Mouse (Mus musculus) urinary bladder, adult 18-20 months (tissue): ENCODE measurements around the gene Sag.
A peak's percentile ranks its signal among the peaks of the same experiment; 100 is the strongest.
"Not testable (repeated sequence)": the region's sequence is repeated elsewhere in the genome, so short reads cannot be mapped to it uniquely, and the experiment has no call there.

Source experiments
- DNase-seq, 2 experiments: peaks; one replicate each; pipeline ENCODE4 v3.0.0; 2022; ENCODE audit warnings: low spot score in 2 of 2, mixed read lengths in 2 of 2

Gene Sag

DNA sequence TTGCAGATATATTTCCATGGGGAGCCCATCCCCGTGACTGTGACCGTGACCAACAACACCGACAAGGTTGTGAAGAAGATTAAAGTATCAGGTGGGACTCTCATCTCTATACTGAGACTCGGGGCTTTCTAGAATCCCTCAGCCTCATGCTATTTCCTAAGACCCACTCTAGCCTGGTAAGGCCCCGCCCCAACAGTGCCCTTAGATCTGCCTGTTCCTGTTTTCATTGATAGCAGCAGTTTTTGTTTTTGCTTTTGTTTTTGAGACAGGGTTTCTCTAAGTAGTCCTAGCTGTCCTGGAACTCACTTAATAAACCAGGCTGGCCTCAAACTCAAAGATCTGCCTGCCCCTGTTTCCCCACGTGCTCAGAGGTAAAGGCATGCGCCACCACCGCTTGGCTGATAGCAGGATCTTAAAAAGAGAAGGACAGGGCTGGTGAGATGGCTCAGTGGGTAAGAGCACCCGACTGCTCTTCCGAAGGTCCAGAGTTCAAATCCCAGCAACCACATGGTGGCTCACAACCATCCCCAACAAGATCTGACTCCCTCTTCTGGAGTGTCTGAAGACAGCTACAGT lies 21.0 kb downstream of the Sag start:
- no peak for DNase-seq

GRCm38 (mm10) chr1:87825281-87825680 lies 21.8 kb downstream of the Sag start:
- DNase-seq: no peak

- no peak for DNase-seq
These were observed 22.5 kb downstream of the Sag start for GRCm38 (mm10) chr1:87825991-87826390.

GRCm38 (mm10) chr1:87826474-87826873 lies 23.0 kb downstream of the Sag start:
- DNase-seq: no peak

DNA sequence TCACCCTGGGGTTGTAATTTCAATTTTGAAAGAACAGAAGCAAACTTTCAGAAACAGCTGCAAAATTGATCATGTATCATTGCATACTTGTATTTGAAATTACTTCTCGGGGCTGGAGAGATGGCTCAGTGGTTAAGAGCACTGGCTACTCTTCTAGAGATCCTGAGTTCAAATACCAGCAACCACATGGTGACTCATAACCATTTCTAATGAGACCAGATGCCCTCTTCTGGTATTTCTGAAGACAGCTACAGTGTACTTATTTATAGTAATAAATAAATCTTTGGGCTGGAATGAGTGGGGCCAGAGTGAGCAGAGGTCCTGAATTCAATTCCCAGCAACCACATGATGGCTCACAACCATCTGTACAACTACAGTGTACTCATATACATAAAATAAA lies 24.0 kb downstream of the Sag start:
- not testable (repeated sequence) for DNase-seq

DNA sequence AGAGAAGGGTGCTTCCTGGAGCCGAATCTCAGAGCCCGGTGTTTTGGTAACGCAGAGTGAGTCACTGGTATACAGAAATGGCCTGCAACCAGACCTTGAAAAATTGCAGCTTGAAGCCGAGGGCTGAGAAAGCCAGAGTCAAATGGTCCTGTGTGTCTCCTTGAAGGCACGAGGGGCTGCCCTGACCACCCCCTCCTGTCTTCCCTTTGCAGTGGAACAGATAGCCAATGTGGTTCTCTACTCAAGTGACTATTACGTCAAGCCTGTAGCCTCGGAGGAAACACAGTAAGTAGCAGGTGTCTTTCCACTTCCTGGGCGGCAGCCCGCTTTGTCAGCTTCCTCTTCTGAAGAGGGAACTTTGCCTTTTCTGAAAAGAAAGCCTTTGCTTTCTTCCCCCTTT lies 24.7 kb downstream of the Sag start:
- no peak for DNase-seq

DNA sequence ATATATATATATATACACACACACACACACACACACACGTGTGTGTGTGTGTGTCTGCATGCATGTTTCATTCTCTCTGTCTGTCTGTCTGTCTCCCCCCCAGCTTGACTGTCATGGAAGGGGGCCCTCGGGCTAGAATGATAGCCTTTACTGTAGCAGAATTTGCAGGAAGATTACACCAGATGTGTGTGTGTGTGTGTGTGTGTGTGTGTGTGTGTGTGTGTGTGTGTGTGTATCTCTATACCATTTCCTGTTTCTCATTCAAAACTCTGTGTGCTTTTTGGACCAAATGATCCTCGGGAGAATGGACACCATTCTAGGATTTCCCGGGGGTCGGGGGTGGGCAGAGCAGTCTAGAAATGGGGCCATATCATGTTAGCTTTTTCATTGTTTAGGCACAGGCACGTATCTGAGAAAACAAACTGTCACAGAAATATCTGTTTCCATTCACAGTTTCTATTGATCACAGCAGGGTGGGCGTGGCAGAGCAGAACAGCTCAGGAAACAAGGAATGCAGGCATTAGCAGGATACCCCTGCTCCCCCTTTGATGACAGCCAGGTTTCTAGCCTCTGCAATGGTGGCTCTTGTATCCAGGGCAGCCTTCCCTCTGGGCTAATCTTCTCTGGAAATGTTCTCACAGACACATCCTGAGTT lies 25.6 kb downstream of the Sag start:
- DNase-seq: no peak

GRCm38 (mm10) chr1:87829621-87830211 lies 26.2 kb downstream of the Sag start:
- no peak for DNase-seq

DNA sequence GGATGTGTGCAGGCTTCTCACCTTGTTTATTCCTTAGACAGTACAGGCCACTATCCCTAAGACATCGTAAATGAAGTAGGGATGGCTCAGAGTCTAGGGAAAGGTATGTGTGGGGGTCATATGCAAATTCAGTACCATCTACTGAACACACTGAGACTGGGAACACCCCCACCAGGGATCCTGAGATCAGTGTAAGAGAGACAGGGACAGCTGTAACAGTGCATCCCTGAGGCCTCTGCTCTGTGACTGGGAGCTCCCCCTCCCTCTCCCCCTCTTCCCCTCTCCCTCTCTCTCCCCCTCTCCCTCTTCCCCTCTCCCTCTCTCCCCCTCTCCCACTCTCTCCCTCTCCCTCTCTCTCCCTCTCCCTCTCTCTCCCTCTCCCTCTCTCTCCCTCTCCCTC lies 33.0 kb downstream of the Sag start:
- DNase-seq: no peak

GRCm38 (mm10) chr1:87837018-87837417 lies 33.5 kb downstream of the Sag start:
- DNase-seq: no peak

- no peak for DNase-seq
These were observed 37.1 kb downstream of the Sag start for GRCm38 (mm10) chr1:87840411-87841208.

GRCm38 (mm10) chr1:87846801-87847474 lies 43.5 kb downstream of the Sag start:
- no peak for DNase-seq

DNA sequence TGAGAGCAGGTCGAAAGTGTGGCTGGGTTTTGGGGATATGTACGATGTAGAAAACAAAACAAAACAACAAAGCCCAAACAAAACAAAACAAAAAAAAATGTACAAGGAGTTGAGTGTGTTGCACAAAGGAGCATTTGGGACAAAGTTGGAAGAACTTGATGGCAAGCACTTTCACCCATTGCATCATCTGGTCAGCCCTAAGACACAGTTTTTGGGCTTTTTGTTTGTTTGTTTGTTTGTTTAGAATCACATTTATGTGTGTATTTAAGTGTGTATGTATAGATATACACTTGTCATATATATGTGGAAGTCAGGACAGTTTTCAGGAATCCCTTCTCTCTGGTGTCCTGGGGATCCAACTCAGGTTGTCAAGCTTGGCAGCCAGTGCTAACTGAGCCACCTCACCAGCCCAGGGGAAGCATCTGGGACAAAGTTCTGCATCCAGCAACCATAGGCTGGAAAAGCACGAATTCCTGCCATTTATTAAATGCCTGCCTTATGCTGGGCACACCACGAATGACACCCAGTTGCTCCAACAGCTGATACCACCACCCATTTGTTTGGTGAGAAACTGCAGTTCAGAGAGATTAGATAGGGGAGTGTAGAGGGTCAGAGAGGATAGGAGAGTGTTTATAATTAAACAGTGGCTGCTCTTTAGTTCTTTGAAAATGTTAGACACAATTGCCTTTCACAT lies 44.1 kb downstream of the Sag start:
- no peak for DNase-seq

DNA sequence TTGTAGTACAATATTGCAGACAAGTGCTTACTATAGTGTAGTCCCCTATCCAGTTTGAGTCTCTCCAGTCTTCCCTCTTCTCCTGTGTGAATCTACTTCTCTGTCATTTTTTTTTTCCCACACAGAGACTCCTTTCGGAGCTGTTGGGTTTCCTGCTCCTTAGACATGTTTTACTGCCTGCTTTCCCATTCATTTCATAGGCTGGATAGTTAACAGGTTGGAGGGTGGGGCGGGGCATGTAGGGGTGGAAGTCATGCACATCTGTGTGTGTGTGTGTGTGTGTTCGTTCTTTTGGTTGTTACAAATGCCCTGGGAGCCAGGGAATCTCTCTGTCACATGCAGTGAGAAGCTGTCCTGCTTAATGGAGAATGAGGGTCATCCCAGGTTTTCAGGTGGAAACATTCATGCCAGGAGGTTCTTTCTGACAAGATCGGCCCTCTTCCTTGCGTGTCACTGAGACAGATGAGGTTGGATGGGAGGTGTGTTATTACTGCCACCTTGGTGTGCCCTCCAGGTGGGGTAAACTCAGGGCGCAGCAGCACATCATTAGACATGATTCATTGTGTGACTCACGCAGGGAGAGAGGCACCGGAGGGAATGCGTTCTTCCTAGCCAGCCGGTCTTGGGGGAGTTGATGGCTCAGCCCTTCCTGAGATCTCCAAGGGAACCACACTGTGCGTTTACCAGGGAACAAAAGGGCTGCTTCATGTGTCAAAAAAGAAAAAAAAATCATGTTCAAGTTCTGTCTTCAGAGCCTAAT lies 44.9 kb downstream of the Sag start:
- DNase-seq: no peak

- DNase-seq: no peak
These were observed 45.8 kb downstream of the Sag start for GRCm38 (mm10) chr1:87849278-87849677.

- DNase-seq: no peak
These were observed 47.9 kb downstream of the Sag start for GRCm38 (mm10) chr1:87851344-87851743.

DNA sequence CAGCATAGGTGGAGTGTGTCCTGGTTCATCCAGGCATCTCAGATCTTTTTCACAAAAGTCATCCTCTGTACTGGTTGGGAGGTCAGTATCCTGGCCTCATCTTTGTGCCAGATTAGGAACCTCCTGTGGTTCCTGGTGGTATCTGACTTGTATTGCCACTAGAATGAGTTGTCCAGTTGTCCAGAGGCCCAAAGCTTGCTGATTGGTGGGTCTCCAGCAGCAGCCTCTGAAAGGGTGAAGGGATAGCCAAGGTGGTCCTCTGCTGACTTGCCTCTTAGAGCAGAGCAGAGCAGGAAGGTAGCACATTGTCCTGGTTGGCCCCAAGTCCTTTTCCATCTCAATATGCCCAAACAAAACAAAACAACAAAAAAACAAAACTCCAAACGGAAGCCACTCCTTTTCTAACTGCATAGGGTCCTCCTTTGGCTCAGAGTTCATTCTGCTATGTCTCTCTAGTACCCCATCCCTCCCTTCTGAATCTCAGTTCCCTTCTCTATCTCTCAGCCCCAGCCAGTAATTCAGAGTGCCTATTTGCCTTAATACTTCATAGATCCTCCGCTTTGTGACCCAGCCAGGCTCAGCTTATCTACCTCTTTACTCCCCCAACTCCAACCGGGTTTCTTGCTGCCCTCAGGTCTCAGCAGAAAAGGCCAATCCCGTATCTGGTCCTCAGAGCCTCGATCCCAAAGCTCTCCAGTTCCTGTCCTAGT lies 48.8 kb downstream of the Sag start:
- no peak for DNase-seq

DNA sequence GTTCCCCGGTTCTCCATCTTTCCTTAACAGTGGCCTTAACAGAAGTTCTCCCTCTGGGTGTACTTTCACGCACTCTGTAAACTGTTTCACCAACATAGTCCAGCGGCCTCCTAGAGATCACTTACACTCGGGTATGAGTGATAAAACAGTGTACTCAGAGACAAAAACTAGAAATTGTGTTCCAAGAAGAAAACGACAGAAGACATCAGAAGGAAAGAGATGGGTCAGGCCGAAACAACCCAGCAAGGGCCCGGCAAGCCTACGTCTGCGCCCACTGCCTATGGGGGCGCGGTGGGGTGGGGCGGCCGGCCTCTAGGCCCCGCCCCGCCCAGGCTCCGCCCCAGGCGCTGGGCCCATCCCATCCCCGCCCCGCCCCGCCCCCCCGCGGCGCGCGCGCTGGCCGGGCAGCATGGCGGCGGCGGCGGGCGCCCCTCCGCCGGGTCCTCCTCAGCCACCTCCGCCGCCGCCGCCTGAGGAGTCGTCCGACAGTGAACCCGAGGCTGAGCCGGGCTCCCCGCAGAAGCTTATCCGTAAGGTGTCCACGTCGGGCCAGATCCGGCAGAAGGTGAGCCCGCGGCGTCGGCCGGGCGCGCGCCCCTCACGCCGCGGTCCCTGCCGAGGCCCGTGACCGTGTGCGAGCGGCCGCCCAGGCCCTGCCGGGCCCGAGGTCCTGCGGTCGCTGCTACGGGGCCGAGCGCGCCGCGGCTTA lies 49.6 kb downstream of the Sag start, which contains the start of gene Dgkd:
Gene Dgkd (plus strand): TSS at position 396 of the 709 bp plus-strand sequence.
- DNase-seq: peak; percentile 38 to 54
